Mouse (Mus musculus): Measurements from ENCODE around the gene Hyal3. TPM values are rescaled to one million over a fixed set of nuclear protein-coding genes. Genes with fewer than 3 reads are reported as not detected.

Hyal3 gene
- polyA plus RNA-seq, 1 experiment from 2014 or later: 0.65 TPM

DNA sequence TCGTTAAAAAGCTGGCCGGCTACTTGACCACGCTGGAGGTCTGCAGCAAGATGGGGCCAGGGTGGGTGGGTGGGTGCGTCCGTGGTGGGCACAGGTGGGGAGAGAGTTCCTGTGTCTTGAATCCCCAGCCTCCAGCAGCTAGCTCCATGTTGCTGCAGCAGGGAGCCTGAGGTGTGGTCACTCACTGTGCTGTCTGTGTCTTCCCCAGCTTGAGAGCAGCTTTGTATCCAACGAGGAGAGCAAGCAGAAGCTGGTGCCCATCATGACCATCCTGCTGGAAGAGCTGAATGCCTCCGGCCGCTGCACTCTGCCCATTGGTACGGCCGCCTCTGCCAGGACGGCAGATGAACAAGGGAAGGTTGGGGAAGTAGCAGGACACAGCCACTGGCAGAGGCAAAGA is 37.3 kb upstream of the Hyal3 start:
- Histone ChIP-seq H3K36me3 (replicated peaks; ENCODE audit: insufficient read depth, low read length) (peaks cover 21% of the 10 kb centered on the region), H3K4me3 (ENCODE audit: low read depth, low read length) (no peak overlapping the region), H3K4me1 (ENCODE audit: insufficient read depth) (peaks cover 27% of the 10 kb centered on the region), H3K9me3 (ENCODE audit: low read length) (no peaks in the 10 kb centered on the region), H3K4me2 (ENCODE audit: low read depth, low read length) (no peak overlapping the region), H3K27me3 (ENCODE audit: insufficient read depth, low read length) (no peaks in the 10 kb centered on the region), H3K9ac (replicated peaks) (no peak overlapping the region), H3K27ac (ENCODE audit: low read depth) (no peak overlapping the region)
- WGBS (ENCODE audit: insufficient replicate concordance): 83% methylated on average over 11 of the region's 11 CpGs
- no peak for TF ChIP-seq EP300 (IDR thresholded peaks at IDR 0.05; ENCODE audit: low read depth)
- no peak for TF ChIP-seq CTCF (IDR thresholded peaks at IDR 0.05; ENCODE audit: low read depth)
- no peak for ATAC-seq
- DNase-seq: no peak

DNA sequence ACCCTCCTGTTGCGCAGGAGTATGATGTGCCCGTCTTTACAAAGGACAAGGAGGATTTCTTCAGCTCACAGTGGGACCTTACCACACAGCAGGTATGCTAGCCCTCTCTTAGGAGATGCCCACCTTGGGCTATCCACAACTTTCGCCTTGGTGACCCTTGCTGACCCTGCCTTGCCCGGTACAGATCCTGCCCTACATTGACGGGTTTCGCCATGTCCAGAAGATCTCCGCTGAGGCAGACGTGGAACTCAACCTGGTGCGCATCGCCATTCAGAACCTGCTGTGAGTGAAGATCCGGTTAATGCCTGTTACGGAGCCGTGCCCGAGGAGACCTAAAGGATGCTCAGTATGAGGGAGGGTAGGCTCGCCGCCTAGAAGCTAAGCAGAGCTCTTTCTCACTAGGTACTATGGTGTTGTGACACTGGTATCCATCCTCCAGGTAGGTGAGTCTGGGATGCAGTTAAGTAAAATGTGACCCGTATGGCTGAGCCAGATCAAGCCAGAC is 36.4 kb upstream of the Hyal3 start:
- no peaks in the 10 kb centered on the region for H3K9me3 ChIP-seq (ENCODE audit: low read length)
- TF ChIP-seq CTCF (IDR thresholded peaks at IDR 0.05; ENCODE audit: low read depth): no peak
- no peak for TF ChIP-seq EP300 (IDR thresholded peaks at IDR 0.05; ENCODE audit: low read depth)
- peaks cover 12% of the 10 kb centered on the region; the same call in 1 of the 2 replicates for H3K36me3 ChIP-seq (replicated peaks; ENCODE audit: insufficient read depth, low read length)
- no peak overlapping the region for H3K4me3 ChIP-seq (ENCODE audit: low read depth, low read length)
- WGBS (ENCODE audit: insufficient replicate concordance): 95% methylated on average over 17 of the region's 17 CpGs
- H3K4me1 ChIP-seq (ENCODE audit: insufficient read depth): peaks cover 27% of the 10 kb centered on the region
- ATAC-seq: no peak
- DNase-seq: no peak
- no peaks in the 10 kb centered on the region for H3K27me3 ChIP-seq (ENCODE audit: insufficient read depth, low read length)
- H3K4me2 ChIP-seq (ENCODE audit: low read depth, low read length): no peak overlapping the region
- H3K27ac ChIP-seq (ENCODE audit: low read depth): no peak overlapping the region
- no peak overlapping the region for H3K9ac ChIP-seq (replicated peaks)

DNA sequence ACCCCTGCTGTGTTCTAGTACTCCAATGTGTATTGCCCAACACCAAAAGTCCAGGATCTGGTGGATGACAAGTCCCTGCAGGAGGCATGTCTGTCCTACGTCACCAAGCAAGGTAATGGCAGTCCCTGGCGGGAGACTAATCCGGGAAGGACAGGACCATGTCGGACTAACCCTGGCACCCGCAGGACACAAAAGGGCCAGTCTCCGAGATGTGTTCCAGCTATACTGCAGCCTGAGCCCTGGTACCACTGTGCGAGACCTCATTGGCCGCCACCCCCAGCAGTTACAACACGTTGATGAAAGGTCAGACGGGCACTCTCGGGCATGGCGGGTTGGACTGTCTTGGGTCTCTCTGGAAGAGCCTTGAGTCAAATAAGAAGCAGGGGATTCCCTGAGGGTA is 35.9 kb upstream of the Hyal3 start:
- peaks cover 29% of the 10 kb centered on the region for H3K4me1 ChIP-seq (ENCODE audit: insufficient read depth)
- no peaks in the 10 kb centered on the region for H3K9me3 ChIP-seq (ENCODE audit: low read length)
- H3K36me3 ChIP-seq (replicated peaks; ENCODE audit: insufficient read depth, low read length): peaks cover 8% of the 10 kb centered on the region; the same call in 1 of the 2 replicates
- WGBS (ENCODE audit: insufficient replicate concordance): 90% methylated on average over 12 of the region's 12 CpGs
- DNase-seq: no peak
- TF ChIP-seq EP300 (IDR thresholded peaks at IDR 0.05; ENCODE audit: low read depth) (no peak), CTCF (IDR thresholded peaks at IDR 0.05; ENCODE audit: low read depth) (no peak)
- H3K4me3 ChIP-seq (ENCODE audit: low read depth, low read length): no peak overlapping the region
- H3K4me2 ChIP-seq (ENCODE audit: low read depth, low read length): no peak overlapping the region
- no peak overlapping the region for H3K9ac ChIP-seq (replicated peaks)
- H3K27ac ChIP-seq (ENCODE audit: low read depth): no peak overlapping the region
- no peaks in the 10 kb centered on the region for H3K27me3 ChIP-seq (ENCODE audit: insufficient read depth, low read length)
- ATAC-seq: no peak

GRCm38 (mm10) chr9:107545199-107545598 is 35.4 kb upstream of the Hyal3 start:
- DNase-seq (no peak), ATAC-seq (no peak)
- Histone ChIP-seq H3K9me3 (ENCODE audit: low read length) (no peaks in the 10 kb centered on the region), H3K9ac (replicated peaks) (no peak overlapping the region), H3K4me1 (ENCODE audit: insufficient read depth) (peaks cover 33% of the 10 kb centered on the region), H3K27ac (ENCODE audit: low read depth) (no peak overlapping the region), H3K36me3 (replicated peaks; ENCODE audit: insufficient read depth, low read length) (peaks cover 3% of the 10 kb centered on the region; the same call in 1 of the 2 replicates), H3K4me2 (ENCODE audit: low read depth, low read length) (no peak overlapping the region), H3K4me3 (ENCODE audit: low read depth, low read length) (no peak overlapping the region), H3K27me3 (ENCODE audit: insufficient read depth, low read length) (0 out of 2 replicates have a peak, but pooled peaks cover 2% of the 10 kb centered on the region)
- TF ChIP-seq EP300 (IDR thresholded peaks at IDR 0.05; ENCODE audit: low read depth) (no peak), CTCF (IDR thresholded peaks at IDR 0.05; ENCODE audit: low read depth) (no peak)
- WGBS (ENCODE audit: insufficient replicate concordance): 78% methylated on average over 10 of the region's 10 CpGs

DNA sequence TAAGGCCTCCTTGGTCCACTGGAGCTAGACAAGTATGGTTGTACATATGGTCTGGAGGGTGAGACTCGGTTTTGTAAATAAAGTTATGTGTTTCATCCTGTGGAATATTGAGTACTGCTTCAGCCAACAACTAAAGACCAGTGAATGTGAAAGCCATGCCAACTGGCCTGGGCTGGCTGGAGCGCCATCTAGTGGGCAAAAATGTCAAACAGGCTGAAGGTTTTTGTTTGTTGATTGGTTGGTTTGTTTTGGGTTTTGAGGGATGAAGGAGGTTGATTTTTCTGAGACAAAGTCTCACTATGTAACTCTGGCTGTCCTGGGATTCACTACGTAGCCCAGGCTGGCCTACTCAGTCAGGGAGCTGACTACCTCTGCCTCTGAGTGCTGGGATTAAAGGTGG is 35.0 kb upstream of the Hyal3 start:
- Histone ChIP-seq H3K27me3 (ENCODE audit: insufficient read depth, low read length) (0 out of 2 replicates have a peak, but pooled peaks cover 3% of the 10 kb centered on the region), H3K36me3 (replicated peaks; ENCODE audit: insufficient read depth, low read length) (peaks cover 3% of the 10 kb centered on the region; the same call in 1 of the 2 replicates), H3K27ac (ENCODE audit: low read depth) (no peak overlapping the region), H3K4me3 (ENCODE audit: low read depth, low read length) (no peak overlapping the region), H3K4me1 (ENCODE audit: insufficient read depth) (peaks cover 37% of the 10 kb centered on the region), H3K9ac (replicated peaks) (no peak overlapping the region), H3K4me2 (ENCODE audit: low read depth, low read length) (no peak overlapping the region), H3K9me3 (ENCODE audit: low read length) (no peaks in the 10 kb centered on the region)
- DNase-seq (peak; percentile 85), ATAC-seq (no peak)
- TF ChIP-seq EP300 (IDR thresholded peaks at IDR 0.05; ENCODE audit: low read depth) (no peak), CTCF (IDR thresholded peaks at IDR 0.05; ENCODE audit: low read depth) (peak; percentile 97)
- WGBS (ENCODE audit: insufficient replicate concordance): 10% methylated on average over 3 of the region's 3 CpGs

DNA sequence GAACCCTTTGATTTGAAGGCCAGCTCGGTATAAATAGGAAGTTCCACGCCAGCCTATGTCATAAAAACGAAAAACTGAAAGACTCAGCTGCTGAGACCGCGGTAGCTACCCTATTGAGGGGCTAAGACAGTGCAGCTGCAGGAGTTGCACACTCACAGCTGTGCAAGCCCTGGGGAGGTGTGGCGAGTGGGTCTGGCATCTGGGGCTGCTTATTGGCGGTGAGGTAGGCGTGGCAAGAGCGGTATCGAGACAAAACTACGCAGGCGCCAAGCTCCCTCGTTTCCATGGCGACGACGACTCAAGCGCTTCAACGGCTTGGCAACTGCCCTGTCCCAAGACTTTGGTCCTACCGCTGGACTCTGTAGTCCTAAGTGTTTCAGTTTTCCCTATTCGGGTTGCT is 33.6 kb upstream of the Hyal3 start, which contains the start of gene Zmynd10:
Zmynd10 (plus strand) TSS at position 273 of the 400 bp plus-strand sequence.
- ATAC-seq (peak; percentile 60), DNase-seq (peak; percentile 90)
- 3% methylated on average over 20 of the region's 20 CpGs for WGBS (ENCODE audit: insufficient replicate concordance)
- H3K27ac ChIP-seq (ENCODE audit: low read depth): 0 out of 2 replicates have a peak within 1 kb of the TSS, but pooled peaks have one; percentile 1
- peak within 1 kb of the TSS; percentile 57 for H3K4me2 ChIP-seq (ENCODE audit: low read depth, low read length)
- H3K4me1 ChIP-seq (ENCODE audit: insufficient read depth): peaks cover 43% of the 10 kb centered on the region
- H3K9ac ChIP-seq (replicated peaks): peak within 1 kb of the TSS; percentile 4; the same call in 1 of the 2 replicates
- H3K36me3 ChIP-seq (replicated peaks; ENCODE audit: insufficient read depth, low read length): peaks cover 3% of the 10 kb centered on the region; the same call in 1 of the 2 replicates
- H3K4me3 ChIP-seq (ENCODE audit: low read depth, low read length): no peak within 1 kb of the TSS
- no peaks in the 10 kb centered on the region for H3K9me3 ChIP-seq (ENCODE audit: low read length)
- TF ChIP-seq EP300 (IDR thresholded peaks at IDR 0.05; ENCODE audit: low read depth) (no peak), CTCF (IDR thresholded peaks at IDR 0.05; ENCODE audit: low read depth) (no peak)
- 0 out of 2 replicates have a peak, but pooled peaks cover 7% of the 10 kb centered on the region for H3K27me3 ChIP-seq (ENCODE audit: insufficient read depth, low read length)

All from liver, postnatal 0 days (tissue).